Mouse (Mus musculus): ENCODE data around the gene Lcn5. TPM values are rescaled to one million over a fixed set of nuclear protein-coding genes. Genes with fewer than 3 reads are reported as not detected.

Lcn5 gene
- not detected for total RNA-seq (2021)
- long read RNA-seq, experiment 1, partial matches to known transcripts, result 0 of 1 reads
- long read RNA-seq, experiment 1, other reads (novel, unspliced or antisense), result 1 of 1 reads
- long read RNA-seq, experiment 2, result 0 reads

DNA sequence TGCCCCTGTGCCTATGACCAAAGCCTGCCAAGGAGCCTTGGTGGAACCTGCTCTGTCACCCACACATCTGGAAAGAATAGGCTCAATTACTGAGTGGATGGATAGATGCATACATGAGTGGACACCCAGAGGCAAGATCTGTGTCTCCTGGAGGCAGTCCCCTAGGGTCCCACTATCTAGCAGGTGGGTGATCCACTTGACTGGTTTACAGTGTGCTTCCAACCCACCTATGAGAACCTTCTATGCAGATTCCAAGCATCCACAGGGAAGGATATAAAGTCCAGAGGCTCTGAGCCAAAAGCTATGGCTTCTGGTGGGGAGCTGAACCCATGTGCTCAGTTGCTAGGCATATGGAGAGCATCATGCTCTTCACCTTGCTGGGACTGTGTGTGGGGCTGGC is at the start of gene Lcn5:
Gene Lcn5, plus strand, starts transcription at position 301 of the 400 bp plus-strand sequence.
- no peak for DNase-seq

DNA sequence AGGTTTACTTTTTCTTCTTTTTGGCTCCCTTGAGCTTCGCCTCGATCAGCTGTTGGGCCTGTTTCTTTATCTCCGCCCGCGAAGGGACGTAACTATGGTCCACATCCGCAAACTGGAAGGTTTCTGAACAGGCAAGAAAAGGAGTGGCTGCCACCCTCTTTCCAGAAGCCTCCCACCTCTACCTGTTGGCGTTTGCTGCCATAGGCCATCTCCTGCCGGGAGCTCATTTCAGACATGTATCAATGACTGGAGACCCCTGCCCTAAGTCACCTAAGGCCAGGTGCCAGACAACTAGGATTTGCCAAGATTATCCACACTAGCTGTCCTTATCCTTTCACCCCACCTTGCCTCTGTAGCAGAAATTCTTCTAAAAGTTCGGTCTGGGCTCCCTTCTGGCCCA is 49.1 kb upstream of the Lcn5 start:
- no peak for DNase-seq

DNA sequence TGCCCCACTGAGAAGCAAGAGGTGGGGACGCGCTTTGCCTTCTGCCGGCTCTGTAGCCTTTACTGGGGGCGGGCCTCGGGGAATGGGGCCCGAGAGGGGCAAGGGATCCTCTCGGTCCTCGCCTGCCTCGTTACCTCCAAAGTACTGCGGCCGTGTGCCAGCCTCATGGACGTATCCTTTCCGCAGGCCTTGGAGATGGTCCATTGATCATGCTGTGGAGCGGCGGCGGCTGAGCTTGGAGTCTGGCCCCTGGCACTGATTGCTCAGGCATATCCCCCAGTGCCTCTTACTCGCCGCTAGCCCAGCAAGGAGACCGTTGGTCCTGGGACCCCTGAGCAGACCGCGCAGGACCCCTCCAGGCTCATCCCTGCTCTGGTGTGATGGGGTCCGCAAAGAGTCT is 41.4 kb upstream of the Lcn5 start:
- DNase-seq, result no peak

DNA sequence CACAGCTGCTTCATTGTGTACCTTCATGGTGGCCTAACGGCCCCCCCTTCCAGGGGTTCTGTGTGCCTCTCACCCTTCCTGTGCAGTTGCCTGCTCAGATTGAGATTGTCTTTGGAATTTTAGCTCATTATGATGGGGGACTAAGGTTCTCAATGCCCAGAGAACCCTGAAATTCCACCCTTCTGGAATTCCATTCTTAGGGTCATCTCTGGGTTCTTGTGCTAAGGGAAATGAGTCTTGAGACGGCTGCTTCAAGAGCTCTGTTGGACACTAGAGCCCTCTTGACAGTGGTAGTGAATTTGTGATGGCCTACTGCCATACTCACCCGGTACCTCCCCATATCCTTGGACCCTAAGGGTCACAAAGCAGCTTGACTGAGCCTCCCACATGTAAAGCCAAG is 40.2 kb upstream of the Lcn5 start, which contains the start of gene Ccdc183:
Gene Ccdc183, minus strand, starts transcription at position 101 of the 400 bp plus-strand sequence.
- DNase-seq, result no peak

DNA sequence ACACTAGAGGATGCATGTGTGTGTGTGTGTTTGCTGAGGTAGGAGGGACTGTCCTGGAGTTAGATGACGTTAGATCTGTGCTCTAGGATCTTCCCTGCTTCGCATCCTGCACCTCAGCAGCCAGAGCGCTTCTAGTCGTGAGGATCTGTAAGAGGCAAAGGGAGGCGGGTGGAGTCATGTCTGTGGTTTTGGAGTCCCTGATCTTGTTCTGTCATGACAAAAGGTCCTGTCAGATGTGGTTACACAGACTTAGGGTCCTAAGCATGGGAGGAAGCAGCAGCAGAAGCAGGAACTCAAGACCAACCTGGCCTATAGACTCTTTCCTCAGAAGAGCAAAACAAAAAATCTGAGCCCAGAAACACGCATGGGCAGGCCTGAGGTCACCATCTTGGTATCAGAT is 37.4 kb upstream of the Lcn5 start:
- no peak for DNase-seq

DNA sequence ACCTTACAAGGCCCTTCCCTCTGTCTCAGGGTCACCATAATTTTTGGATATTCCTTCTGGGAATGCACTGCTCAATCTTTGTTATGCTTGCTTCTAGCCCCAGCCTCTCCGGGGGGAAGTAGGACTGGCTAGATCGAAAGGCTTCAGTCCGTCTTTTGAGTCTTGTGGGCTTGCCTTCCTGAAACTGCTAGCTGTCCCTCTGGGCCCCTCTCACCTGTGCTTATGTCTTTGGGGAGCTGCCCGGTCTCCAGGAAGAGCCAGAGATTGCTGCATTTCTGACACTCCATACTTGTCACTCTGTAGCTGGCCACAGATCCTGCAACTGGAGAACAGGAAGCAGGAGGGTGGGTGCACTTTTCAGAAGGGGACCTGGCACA is 36.9 kb upstream of the Lcn5 start:
- DNase-seq, result no peak

DNA sequence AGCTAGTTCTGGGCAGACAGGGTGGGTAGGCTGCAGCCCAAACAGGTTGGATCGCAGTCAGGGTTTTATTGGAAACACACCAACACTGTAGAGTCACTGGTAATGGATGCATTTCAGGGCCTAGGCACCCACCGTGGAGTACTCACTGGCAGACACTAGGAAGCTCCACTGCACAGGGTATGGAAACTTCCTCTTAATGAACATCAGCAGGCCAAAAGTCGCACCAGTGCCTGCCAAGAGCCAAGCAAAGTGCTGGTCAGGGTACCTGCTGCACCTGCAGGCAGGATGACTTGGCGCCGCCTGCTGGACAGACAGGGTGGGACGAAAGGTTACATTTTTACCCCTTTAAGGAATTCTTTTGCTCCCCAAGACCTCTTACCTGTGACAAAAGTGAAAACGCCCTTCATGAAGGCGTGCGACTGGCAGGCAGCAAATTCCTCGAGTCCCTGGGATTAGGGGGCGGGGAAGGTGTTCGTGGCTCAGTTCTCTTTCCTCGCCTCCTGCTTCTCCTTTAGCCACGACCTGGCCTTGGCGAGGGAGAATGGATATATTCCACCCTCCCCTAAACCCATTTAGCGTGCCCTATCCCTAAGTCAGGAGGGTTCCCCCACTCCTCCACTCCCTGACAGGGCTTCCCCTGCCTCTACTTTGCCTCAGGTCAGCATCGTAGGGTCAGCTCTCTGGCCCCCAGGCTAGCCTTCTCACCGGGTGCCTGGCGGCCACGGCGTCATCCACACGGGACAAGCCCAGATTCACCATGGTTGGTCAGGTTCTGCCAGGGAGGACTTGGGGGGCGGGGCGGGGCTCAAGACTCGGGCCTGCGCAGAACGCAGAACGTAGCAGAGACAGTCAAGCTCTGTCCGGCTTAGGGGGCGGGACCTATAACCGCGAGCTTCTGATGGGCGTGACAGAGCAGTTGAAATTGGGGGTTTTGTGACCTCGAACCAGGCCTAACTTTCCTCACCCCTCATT is 36.2 kb upstream of the Lcn5 start, which contains the start of gene Tmem141:
Gene Tmem141, minus strand, starts transcription at position 777 of the 972 bp plus-strand sequence.
- DNase-seq, result peak; percentile 90

DNA sequence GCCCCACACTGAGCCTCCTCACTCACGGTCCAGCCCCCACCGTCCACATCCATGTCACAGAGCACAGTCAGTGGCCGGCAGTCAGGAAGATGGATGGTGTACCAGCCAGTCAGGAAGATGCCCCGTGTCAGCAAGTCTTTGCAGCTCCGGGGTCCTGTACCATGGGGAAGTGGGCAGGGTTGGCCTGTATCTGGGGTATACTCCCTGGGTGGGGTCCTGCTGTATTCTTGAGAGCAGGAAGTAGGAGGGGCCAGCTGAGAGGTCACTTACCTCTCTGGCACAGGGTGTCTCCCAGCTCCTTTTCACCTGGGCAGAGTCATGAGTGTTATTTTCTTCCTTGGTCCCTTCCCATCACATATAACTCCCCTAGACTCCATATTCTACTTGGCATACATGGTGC is 31.8 kb upstream of the Lcn5 start:
- no peak for DNase-seq

DNA sequence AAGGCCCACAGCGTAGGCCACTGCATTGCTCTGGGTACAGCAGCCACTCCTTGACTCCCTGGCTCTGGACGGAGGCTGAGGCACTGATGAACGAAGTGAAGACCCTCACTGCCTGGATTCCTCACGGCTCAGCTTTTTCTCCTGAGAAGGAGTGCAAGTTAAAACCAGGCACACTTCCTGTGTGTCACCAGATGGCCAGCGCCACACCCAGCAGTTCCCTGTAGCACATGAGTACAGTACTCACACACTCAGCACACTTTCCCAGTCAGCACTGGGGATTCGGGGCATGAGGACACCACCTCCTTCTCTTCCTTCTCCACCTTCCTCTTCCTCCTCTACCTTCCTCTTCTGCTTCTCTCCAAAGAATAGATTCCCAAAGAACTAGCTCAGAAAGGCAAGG is 29.9 kb upstream of the Lcn5 start, which contains the start of gene Fcna:
Gene Fcna, minus strand, starts transcription at position 220 of the 400 bp plus-strand sequence.
- no peak for DNase-seq

DNA sequence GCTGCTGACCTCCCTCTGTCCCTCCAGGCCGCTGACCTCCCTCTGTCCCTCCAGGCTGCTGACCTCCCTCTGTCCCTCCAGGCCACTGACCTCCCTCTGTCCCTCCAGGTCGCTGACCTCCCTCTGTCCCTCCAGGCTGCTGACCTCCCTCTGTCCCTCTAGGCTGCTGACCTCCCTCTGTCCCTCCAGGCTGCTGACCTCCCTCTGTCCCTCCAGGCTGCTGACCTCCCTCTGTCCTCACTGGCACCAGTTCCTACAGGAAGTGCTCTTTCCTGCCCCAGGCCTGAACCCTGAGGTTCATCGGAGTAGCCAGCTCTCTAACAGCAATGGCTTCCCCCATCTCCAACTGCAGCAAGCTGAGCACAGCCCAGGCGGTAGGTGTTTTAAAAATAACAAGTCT is 29.0 kb upstream of the Lcn5 start:
- no peak for DNase-seq

DNA sequence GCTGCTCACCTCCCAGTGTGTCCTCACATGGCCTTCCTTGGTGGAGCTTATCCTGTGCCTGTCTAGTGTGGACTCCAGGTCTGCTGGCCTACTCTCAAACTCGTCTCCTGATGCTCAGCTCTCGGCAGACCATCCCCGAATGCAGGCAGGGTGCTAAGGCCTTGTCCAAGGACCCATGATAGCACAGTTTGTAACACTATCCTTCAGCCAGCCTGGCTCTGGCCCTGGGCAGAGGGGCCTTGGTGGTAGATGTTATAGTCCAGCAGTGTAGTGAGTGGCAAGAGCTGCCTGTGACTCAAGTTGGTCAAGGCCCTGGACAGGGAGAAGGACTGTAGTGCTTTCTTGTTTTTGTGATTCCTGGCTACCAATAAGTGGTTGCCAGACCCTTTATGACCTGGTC is 24.1 kb upstream of the Lcn5 start:
- no peak for DNase-seq

DNA sequence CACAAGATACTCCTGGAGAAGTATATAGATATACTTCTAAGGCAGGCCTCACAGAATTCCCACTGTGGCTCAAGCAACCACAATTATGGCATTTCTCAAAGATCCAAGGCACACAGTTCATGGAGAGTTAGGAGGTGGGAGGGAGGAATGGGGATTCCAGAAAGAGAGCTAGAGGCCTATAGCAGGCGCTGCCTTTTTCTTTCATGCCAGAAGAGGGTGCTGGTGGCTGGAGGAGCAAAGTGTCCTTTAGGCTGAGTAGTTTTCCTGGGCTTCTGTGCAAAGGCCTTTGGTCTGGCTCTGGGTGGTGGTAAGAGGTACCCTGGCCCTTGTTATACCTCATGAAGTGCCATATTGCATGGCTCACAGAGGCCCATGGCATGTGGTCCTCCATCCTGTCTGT is 23.7 kb upstream of the Lcn5 start:
- DNase-seq, result no peak

DNA sequence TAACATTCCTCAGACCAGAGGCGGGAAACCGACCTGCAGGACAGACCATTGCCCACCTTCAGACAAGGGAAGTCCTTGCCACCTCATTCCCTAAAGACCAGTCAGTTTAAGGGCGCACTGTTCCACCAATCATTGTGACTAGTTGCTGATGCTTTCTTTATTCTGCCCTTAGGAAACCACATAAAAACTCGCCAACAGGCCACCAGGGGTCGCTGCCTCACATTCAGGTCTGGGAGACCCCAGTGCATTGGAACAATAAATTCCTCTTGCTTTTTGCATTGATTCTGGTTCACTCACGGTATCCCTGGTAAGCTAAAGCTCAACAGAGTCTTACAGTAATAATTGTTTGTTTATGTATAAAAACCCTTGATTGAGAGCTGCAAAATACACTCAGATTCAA is 17.9 kb upstream of the Lcn5 start:
- DNase-seq, result no peak

DNA sequence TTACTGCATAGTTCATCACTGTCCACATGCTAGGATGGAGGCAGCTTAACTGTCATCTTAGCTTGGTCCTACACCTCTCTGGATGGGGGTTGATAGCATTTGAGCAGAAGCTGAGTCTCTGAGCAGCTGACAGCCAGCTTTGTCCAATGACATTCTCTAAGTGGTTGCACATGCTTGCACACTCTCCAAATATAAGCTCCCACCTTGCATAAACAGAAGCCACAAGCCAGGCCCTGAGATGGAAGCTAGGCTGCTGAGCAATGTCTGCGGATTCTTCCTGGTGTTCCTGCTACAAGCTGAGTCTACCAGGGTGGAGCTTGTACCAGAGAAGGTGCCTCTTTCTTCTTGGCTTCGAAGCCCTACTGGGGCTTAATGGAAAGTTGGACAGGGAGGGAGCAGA is 4.8 kb upstream of the Lcn5 start, which contains the start of gene Lcn8:
Gene Lcn8, plus strand, starts transcription at position 219 of the 400 bp plus-strand sequence.
- DNase-seq, result no peak

DNA sequence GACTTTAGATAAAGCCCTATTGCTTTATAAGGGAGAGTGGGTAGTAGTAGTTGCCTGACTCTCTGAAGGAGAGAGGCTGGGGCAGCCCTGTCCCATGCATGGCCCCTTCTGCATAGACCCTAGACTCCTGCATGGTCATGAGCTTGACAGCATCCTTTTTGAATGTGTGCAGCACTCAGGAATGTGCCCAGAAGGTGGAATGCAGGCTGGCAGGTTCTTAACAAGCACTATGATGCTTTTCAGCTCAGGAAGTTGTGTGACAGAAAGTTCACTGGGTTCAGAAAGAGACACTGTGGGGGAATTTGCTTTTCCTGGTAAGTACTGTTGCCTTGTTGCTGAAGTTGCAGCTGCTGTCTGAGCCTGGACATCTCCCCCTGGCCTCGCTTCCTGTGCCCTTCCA is 3.2 kb upstream of the Lcn5 start:
- no peak for DNase-seq

DNA sequence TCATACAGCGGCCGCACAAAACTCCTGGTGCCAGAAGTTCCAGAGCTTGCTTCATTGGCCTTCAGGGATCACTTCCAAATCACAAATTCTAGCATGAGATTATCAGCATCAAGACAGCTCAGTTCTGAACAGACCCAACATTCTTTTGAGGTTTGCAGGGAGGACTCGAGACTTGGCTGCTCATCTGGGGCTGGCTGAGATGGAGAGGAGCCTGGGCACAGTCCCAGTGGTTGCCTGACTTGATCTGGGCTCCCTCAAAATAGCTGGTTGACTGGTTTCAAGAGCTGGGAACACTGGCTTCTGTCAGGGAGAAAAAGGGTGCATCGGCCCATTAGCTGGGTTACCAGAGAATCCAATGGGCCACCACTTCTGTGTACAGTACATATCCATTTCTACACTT is 1.1 kb upstream of the Lcn5 start:
- peak; percentile 48 for DNase-seq

DNA sequence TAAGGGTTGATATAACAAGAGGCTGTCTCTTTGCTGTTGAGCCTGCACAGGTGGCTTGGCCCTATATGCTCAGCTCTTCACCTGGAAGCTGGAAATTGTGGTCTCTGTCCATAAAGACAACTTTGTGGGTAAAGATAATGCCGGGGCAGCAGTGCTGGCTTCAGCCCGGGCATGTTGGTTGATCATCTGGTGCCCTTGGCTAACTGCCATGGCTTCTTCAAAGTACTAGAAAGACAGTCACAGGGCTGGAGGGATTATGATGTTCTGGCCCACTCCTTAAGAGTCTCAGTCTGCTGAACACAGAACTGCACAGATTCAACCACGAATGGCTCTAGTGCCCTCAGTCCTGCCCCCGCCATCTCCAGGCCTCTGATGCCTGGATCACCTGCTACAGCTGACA is 506 bp upstream of the Lcn5 start:
- no peak for DNase-seq

DNA sequence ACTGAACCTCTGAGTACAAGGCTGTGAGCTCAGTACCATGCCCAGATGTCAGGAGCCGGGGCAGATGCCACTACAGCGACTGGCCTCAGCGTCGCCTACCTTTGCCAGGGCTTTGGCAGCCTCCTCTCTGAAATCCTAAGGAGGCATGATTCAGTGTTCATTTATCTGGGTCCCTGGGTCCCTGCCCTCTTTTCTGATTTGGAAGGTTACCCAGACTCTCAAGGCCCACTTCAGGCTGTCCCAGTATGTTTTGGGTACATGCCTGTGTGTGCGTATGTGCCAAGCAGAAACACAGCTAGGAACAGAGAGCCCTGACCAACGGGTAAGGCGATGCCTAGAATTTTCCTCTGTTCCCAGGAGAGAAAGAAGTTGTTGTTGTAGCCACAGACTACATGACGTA is 2.5 kb downstream of the Lcn5 start:
- DNase-seq, result no peak

DNA sequence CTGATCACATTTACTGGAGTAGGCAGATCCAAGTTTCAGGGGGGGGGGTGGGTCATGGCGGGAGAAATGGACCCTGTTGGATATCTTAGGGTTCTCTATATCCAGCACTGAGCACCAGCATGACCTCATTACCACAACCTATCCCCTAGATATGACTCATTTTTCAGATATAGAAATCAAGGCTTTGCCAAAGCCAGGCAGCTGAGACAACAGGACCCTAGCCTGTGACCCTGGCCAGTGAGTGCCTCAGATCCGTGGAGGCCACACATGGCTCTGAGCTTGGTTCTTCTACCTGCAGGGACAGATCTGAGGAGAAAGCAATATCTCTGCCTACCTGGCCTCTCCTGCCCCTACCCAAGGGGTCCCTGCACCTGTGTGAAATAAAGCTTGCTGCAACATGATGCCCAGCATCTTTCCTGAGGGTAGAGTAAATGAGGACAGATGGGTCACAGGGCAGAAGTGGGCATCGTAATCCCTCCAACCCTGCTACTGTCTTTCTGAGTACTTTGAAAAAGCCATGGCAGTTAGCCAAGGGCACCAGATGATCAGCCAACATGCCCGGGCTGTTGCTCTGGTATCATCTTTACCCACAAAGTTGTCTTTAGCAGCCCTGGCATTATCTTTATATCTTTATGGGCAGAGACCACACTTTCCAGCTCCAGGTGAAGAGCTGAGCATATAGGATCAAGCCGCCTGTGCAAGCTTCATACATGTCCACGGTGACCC is 3.7 kb downstream of the Lcn5 start:
- no peak for DNase-seq

DNA sequence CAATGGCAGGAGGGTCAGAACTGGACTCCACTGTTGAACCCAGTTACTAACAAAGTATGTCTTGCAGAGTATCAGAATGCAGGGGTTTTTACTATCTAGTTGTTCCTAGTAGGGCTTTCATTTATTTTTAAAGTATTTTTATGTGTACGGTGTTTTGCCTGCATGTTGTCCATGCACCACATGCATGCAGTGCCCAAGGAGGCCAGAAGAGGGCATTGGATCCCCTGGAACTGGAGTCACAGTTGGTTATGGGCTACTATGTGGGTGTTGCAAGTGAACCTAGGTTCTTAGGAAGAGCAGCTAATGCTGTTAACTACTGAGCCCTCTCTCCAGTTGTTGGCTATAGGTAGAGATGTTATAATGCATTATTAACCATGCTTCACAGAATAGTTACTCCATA is 5.8 kb downstream of the Lcn5 start:
- DNase-seq, result no peak

DNA sequence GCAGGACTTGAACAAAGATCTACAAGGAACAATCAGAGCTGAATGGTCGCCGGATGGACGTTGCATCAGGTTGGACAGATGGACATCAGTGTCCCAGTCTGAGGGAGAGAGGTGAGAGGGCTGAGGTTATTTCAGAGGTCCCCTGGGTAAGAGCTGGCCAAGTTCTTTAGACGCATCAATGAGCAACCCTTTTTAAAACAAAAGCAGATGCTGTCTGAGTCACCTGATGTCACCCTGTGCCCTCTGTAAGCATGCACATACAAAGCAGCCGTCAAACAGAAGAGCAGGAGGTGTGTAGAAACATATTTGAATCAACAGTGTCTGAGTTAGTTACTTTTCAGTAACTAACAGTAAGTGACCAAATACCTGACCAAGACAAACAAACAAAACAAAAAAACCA is 6.4 kb downstream of the Lcn5 start:
- DNase-seq, result no peak

DNA sequence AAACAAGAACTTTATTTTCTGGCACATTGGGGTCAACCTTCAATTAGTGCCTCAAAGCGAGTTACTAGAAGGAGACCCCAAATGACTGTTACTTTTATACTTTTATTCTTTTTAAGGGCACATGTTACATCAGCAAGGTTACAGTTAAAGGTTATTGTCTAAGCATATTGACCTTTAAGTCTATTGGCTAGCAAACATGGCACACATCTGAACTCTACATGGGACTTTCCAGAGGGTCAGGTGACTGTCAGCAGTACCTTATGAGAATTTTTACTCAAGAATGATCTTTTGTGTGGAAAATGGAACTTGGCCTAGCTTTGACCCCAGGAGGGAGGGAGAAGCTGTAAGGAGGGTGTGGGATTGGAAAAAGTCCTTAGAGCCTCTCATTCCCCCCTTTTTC is 8.8 kb downstream of the Lcn5 start:
- no peak for DNase-seq

DNA sequence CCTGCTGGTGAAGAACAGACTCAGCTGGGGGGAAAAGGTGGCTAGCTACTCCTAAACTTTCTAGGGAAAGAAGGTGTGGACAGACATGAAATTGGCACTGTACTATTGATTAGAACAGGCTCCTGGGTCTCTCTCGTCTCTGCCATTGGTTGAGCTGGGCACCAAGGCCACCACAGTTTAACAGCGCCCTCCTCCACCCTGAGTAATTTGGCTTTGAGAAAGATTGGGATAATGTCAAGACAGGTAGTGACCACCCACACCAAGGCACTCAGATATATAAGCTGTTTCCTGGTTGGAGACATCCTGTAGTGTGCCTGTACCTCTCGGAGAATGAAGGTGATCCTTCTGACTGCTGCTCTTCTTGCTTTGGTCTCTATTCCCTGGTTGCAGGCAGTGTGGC is 18.7 kb downstream of the Lcn5 start, which contains the start of gene Lcn6:
Gene Lcn6, plus strand, starts transcription at position 301 of the 400 bp plus-strand sequence.
- no peak for DNase-seq
